Mouse (Mus musculus) right cerebral cortex, postnatal 4 days (tissue): ENCODE measurements at regions not wholly inside any gene's neighbourhood (a gene's known extent, or its start where the extent isn't known, plus 50 kb on each side); places are given as distances from the start of the nearest gene placed in this dataset.
A peak's percentile ranks its signal among the peaks of the same experiment; 100 is the strongest.

Experiments
- DNase-seq: peaks from one replicate; pipeline ENCODE4 v3.0.0-alpha.2; 2022

GRCm38 (mm10) chr13:46222031-46222430 is 51.5 kb upstream of the Stmnd1 start:
- peak; percentile 29 for DNase-seq

- peak; percentile 79 for DNase-seq
Observed at GRCm38 (mm10) chr13:46218101-46218701, 55.3 kb upstream of the Stmnd1 start.

- DNase-seq, result no peak
Observed at GRCm38 (mm10) chr13:46216954-46217838, 56.3 kb upstream of the Stmnd1 start.

GRCm38 (mm10) chr13:46203551-46203950 is 70.0 kb upstream of the Stmnd1 start:
- DNase-seq, result no peak

GRCm38 (mm10) chr13:46202586-46202985 is 70.9 kb upstream of the Stmnd1 start:
- no peak for DNase-seq

GRCm38 (mm10) chr13:46201029-46201599 is 72.4 kb upstream of the Stmnd1 start:
- DNase-seq, result no peak

- no peak for DNase-seq
Observed at GRCm38 (mm10) chr13:46193131-46193530, 80.4 kb upstream of the Stmnd1 start.

- DNase-seq, result no peak
Observed at GRCm38 (mm10) chr13:46189726-46190125, 83.8 kb upstream of the Stmnd1 start.

- DNase-seq, result no peak
Observed at GRCm38 (mm10) chr13:46182851-46183250, 90.7 kb upstream of the Stmnd1 start.

- DNase-seq, result no peak
Observed at GRCm38 (mm10) chr13:46180606-46181133, 92.9 kb upstream of the Stmnd1 start.

- no peak for DNase-seq
Observed at GRCm38 (mm10) chr13:46179916-46180315, 93.6 kb upstream of the Stmnd1 start.

GRCm38 (mm10) chr13:46173103-46173502 is 100.4 kb upstream of the Stmnd1 start:
- DNase-seq, result peak; percentile 21

- DNase-seq, result peak; percentile 73
Observed at GRCm38 (mm10) chr13:46162025-46162374, 111.5 kb upstream of the Stmnd1 start.

GRCm38 (mm10) chr13:46161261-46162024 is 112.1 kb upstream of the Stmnd1 start:
- no peak for DNase-seq

- no peak for DNase-seq
Observed at GRCm38 (mm10) chr13:46159354-46159753, 114.2 kb upstream of the Stmnd1 start.

GRCm38 (mm10) chr13:46153282-46154260 is 120.0 kb upstream of the Stmnd1 start:
- DNase-seq, result no peak

- peak; percentile 35 for DNase-seq
Observed at GRCm38 (mm10) chr13:46140006-46140405, 133.5 kb upstream of the Stmnd1 start.

GRCm38 (mm10) chr13:46139251-46139650 is 134.3 kb upstream of the Stmnd1 start:
- no peak for DNase-seq

GRCm38 (mm10) chr13:46135411-46135810 is 138.1 kb upstream of the Stmnd1 start:
- DNase-seq, result no peak

GRCm38 (mm10) chr13:46129236-46129855 is 144.2 kb upstream of the Stmnd1 start:
- DNase-seq, result no peak

- no peak for DNase-seq
Observed at GRCm38 (mm10) chr13:46123446-46123845, 150.1 kb upstream of the Stmnd1 start.
